Mouse (Mus musculus) thymus, postnatal 0 days (tissue): ENCODE measurements around the gene Camta1. TPM values are rescaled to one million over a fixed set of nuclear protein-coding genes. Genes with fewer than 3 reads are reported as not detected.

ENCODE experiments used
- DNase-seq: peaks from one replicate; pipeline ENCODE4 v3.0.0-alpha.2; 2015; ENCODE audit warnings: low spot score
- polyA plus RNA-seq: library from polyadenylated mRNA; unstranded; fragments of >200 nt; fragmentation: Nextera tagmentation; extraction: Ambion mirVana; gene quantifications from 2 replicates; pipeline ENCODE4 v1.2.1, GENCODE M21; 2015

Camta1 gene
- polyA plus RNA-seq, 1 experiment from 2014 or later: 122 TPM

GRCm38 (mm10) chr4:150957106-150957458, 904.6 kb downstream of the Camta1 start:
- DNase-seq: no peak

- DNase-seq: no peak
Measured at GRCm38 (mm10) chr4:150956369-150957105, 905.1 kb downstream of the Camta1 start.

- no peak for DNase-seq
Measured at GRCm38 (mm10) chr4:150950972-150951371, 910.7 kb downstream of the Camta1 start.

- no peak for DNase-seq
Measured at GRCm38 (mm10) chr4:150944707-150945106, 917.0 kb downstream of the Camta1 start.

- peak; percentile 75 for DNase-seq
Measured at GRCm38 (mm10) chr4:150939991-150940651, 921.6 kb downstream of the Camta1 start.

- peak; percentile 70 for DNase-seq
Measured at GRCm38 (mm10) chr4:150938063-150938452, 923.6 kb downstream of the Camta1 start.

- no peak for DNase-seq
Measured at GRCm38 (mm10) chr4:150937293-150938062, 924.2 kb downstream of the Camta1 start.

GRCm38 (mm10) chr4:150933503-150933902, 928.2 kb downstream of the Camta1 start:
- no peak for DNase-seq

GRCm38 (mm10) chr4:150927789-150928188, 933.9 kb downstream of the Camta1 start:
- no peak for DNase-seq

- DNase-seq: no peak
Measured at GRCm38 (mm10) chr4:150926924-150927705, 934.6 kb downstream of the Camta1 start.

GRCm38 (mm10) chr4:150925923-150926322, 935.8 kb downstream of the Camta1 start:
- DNase-seq: peak; percentile 61

- DNase-seq: no peak
Measured at GRCm38 (mm10) chr4:150924936-150925335, 936.7 kb downstream of the Camta1 start.

- DNase-seq: peak; percentile 45
Measured at GRCm38 (mm10) chr4:150924308-150924707, 937.4 kb downstream of the Camta1 start.

- peak; percentile 72 for DNase-seq
Measured at GRCm38 (mm10) chr4:150921206-150921605, 940.5 kb downstream of the Camta1 start.

- DNase-seq: no peak
Measured at GRCm38 (mm10) chr4:150917336-150918027, 944.2 kb downstream of the Camta1 start.

GRCm38 (mm10) chr4:150915181-150915906, 946.3 kb downstream of the Camta1 start:
- no peak for DNase-seq

- peak; percentile 98 for DNase-seq
Measured at GRCm38 (mm10) chr4:150914290-150914733, 947.4 kb downstream of the Camta1 start, which contains the start of the genes Park7 and Tnfrsf9. Park7 (minus strand) TSS chr4:150914437. Tnfrsf9 (plus strand) TSS chr4:150914562.

- DNase-seq: no peak
Measured at GRCm38 (mm10) chr4:150913743-150914142, 947.9 kb downstream of the Camta1 start.

GRCm38 (mm10) chr4:150910164-150910951, 951.3 kb downstream of the Camta1 start:
- no peak for DNase-seq
